Mouse (Mus musculus) 416B (cell line): ENCODE results near the gene Rnh1.

Experiments used
- DNase-seq: peaks from one replicate; pipeline ENCODE4 v3.0.0; 2011; ENCODE audit warnings: low read depth

Rnh1 gene

DNA sequence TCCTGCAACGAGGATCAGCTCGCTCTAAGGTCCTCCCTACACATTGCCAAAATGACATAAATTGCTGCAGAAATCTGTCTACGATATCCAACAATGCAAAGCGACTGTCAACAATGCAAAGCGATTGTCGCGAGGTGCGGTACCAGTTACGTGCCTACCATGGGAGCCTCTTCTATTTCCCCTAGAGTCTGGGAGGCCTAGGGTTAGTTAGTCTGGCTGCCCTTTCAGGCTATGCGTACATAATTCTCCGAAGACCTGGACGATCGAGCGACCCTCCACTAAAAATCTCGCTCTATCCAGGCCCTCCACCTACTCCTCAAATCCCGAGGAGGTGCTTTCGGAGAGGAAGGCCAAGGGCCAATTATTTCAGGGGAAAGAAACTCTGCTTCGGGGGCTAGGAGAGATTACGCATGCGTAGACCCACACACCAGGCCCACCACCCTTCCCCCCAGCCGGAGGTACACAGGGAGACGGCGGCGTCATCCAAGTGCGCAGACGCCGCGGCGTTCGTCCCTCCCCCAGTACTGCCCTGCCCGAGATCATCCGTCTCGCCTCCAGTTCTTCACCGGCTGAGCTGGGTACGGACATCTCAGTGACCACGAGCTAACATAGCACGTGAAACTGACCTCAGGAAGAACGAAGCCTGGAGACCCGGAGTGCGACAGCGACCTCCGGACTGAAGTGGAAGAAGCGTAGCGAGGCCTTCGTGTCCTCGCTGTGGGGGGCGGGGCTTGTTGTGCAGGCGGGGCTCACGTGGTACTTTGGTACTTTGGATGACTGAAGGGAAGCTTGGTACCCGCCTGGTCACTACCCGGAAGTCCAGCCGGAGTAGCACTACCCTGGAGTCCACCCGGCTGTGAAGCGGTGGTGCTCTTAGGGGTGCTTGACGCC, at the start of gene Rnh1:
Gene Rnh1, minus strand, starts transcription at position 742 of the 891 bp plus-strand sequence.
- peak; percentile 97 for DNase-seq

DNA sequence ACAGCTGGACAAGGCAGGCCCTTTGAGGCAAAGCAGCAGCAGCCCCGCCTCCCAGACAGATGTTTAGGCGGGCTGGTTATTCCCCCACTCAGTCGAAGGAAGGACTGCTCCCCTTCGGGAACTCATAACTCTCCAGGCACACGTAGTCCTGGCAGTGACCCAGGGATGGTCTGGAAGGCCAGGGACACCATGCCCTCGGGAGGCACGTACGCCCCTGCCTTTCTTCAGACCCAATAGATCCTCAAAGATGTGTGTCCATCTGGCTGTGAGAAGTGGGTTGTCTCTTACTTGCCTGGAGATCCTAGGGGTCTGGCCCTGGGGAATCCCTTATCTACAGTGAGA, 49.4 kb upstream of the Rnh1 start:
- DNase-seq = no peak

DNA sequence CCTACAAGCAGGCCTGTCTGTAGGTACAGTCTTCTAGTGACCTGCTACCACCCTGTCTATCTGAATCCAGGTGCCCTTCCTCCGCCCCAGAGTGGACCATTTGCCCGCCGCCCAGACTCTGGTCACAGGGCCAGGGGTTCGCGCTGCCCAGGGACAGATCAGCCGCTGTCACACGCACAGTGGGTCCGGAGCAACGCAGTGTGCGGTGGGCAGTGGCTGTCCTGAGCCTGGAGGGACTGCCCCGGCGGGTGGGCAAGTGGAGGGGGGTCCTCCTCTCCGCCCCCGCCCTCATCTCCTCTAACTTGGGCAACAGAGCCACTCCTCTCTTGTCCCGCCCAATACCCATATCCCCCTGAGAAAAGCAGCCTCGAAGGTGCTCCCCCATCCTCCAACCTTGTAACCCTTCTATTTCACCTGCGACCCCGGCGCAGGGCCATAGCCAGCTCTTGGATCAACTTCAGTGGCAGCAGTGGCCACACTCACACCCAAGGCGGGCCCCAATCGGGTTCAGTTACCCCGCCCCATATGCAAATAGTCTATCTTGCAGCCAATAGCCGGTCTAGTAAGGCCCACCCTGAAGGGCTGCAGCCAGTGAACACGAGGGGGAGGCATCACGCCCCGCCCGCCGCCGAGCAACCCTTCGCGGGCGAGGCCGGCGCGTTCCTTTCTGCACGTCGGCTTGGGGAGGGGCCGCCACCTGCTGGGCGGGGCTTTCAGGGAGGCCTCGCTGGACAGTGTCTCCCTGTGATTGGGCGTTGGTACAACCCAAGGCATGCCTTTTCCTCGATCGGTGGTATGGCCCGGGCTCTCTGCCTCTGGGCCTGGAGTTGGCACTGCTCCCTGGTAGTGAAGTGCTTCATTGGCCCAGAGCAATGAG, 48.8 kb upstream of the Rnh1 start:
- peak; percentile 99 for DNase-seq

DNA sequence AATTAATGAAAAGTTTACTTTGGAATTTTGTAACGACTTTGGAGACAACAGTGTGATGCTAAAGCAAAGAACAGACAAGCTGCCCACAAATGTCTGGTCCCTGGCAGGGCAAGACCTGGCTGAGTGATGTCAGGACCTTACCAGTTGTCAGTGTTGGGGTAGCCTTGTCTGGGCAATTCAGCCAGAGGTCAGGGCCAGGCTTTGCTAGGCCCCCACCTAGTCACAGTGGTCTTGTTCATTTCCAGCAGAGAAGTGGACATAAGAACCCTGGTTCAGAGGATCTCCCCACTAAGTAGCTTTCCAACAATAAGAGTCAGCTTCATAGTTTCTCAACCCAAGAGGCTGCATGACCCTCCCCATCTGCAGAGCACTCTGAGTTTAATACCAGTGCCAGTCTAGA, 47.7 kb upstream of the Rnh1 start:
- no peak for DNase-seq

DNA sequence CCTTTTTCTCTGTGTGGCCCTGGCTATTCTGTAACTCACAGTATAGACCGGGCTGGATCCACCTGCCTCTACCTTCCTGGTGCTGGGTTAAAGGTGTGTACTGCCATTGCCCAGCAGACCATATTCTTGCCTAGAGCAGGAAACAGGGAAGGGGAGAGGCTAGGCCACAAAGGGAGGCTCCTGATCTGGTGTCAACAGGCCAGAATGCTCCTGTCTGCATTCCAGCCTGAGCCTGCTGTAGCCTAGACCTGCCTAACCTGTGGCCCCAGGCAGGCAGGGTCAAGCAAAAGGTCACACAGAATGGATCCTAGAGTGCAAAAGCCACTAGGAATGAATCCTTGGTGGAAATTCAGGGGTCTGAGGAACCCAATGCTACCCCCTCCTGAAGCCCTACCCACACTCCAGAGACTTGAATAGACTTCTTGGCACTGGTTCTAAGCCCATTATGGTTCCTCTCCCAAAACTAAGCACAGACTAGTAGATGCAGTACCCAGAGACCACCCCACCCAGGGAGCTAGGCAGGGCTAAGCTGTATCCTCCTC, 47.0 kb upstream of the Rnh1 start:
- DNase-seq = no peak

DNA sequence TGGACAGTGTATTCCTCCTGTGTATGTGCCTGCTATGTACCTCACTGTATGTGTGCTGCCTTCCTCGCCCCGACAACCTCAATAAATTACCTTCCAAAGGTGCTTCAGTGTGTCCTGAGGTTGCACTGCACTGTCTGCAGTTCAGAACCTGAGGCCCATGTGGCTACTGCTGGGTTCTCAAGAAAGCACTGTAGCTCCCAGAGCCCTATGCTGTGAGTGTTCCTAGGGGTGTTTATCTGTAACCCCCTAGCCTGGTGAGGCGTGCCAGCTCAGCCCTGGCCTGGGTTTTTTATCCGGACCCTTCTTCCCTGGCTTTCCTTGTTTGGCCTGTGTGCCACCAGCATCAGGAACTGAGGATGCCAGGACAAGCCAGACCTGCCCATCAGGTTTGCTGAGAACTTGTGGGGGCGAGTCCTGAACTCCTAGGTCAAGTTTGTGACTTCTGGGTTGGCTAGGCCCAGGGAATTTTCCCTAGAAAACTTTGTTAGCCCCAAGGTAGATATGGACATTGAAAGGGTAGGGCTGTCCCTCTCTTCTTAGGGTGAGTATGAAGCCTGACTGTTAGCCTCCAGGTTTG, 46.0 kb upstream of the Rnh1 start:
- no peak for DNase-seq

DNA sequence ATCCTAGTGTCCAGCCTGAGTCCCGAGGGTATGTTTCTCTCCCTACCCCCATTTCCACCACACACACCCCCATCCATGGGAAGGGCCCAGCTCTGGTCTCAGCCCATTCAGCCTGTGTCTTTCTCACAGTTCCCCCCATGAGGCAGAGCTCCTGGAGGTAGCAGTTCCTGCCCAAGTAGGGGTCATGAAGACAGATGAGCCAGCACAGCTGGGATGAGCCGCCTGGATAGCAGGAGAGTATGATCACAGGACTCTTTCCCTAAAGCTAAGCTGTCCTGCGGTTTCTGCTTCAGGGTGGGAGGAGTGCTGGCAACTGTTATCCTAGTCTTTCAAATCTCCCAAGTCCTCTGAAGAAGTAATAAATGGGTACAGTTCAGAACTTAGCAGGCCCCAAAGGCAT, 45.5 kb upstream of the Rnh1 start:
- DNase-seq = no peak

DNA sequence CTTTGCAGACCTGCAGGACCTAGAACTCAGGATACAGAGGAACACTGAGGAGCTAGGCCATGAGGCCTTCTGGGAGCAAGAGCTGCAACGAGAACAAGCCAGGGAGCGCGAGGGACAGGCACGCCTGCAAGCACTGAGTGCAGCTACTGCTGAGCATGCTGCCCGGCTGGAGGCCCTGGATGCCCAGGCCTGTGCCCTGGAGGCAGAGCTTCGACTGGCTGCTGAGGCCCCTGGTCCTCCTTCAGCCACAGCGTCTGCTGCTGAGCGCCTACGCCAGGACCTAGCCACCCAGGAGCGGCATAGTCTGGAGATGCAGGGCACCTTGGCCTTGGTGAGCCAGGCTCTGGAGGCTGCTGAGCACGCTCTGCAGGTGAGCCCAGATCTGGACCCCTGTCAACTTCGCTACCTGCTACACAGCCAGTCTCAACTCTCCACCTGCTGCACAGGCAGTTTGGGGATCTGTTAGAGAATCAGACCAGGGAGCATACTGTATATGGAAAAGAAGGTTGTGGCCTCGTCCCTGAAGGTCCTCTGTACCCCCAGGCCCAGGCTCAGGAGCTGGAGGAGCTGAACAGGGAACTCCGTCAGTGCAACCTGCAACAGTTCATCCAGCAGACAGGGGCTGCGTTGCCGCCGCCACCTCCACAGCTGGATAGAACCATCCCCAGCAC, 44.8 kb upstream of the Rnh1 start:
- no peak for DNase-seq

DNA sequence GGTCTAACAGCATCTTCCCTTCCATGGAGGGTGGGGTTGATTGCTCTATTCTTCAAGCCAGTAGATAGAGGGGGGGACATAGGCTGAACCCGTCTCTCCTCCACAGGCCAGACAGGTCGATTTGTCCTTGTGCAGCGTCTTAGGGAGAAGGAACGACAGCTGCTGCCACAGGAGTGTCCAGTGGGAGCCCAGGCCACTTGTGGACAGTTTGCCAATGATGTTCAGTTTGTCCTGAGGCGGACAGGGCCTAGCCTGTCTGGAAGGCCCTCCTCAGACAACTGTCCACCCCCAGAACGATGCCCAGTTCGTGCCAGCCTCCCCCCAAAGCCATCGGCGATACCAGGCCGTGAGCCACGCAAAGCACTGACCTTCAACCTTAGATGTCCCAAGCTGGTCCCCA, 44.2 kb upstream of the Rnh1 start:
- no peak for DNase-seq

DNA sequence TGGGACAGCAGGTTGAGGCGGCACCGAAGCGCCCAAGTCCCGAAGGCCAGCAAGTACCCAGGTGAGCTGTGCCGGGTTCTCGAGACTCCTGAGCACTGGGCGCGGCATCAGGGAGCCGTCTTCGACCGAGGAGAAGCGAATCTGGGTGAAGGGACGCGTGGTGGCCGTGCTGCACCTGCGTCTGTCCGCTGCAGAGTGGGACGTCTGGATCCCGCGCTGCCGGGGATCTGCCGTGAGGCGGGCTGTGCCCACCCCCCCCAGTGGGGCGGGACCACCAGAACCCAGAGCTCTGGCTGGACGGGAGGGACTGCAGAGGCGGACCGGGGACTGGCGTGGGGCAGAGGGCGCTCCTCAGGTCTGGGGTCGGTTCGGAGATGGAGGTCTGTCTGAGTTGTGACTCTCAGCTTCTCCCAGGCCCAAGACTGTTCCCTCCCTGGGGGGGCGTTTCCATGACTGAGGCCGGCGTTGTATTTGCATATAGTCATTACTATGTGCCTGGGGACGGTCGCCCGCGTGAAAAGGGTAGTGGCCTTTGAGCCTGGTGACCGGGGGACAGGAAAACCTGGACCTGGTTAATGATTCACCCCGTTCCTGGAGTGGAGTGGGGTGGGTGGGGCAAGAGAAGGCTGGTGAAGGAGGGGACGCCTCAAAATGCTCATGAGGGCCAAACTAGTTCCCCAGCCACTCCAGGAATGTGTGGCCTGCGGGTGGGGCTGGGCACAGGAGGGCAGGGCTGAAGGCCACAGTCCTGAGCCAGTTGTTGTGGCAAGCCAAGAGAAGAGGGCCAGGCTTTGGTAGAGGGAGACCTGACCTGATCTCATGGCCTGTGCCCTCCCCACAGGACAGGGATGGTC, 43.5 kb upstream of the Rnh1 start:
- peak; percentile 90 for DNase-seq

DNA sequence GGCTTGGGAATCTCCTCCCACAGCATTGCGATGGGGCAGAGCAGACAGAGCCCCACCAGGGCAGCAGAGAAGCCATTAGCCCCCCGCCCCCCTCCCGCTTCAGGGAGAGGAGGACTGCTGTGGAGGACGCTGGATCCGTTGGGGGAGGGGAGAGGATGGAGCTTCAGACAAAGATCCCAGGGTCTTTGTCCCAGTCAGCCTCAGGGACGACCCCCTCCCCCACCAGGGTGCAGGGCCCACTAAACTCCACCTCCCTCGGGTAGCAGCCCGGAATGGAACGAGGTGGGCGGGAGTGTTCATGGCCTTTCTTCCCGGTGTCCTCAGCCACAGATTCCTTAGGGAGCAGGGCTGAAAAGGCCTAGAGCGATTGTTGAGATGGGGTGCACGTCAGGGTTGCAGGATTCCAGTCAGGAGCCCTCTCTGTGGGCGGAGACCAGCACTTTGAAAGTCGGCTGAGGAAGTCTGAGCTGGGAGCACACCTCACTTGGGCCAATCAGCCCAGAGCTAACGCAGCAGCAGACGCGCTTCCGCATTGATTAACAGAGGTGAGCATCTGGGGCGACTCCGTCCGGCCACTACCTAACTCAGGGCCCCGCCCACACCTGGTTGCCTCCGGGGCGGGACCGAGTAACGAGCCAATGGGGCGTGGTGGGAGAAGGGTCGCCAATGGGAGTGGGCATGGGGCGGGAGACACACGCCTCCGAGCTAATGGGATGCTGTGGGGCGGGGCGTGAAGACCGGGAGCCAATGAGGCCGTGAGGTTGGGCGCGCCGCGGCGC, 42.6 kb upstream of the Rnh1 start, which contains the start of gene Rassf7:
Gene Rassf7, plus strand, starts transcription at position 760 of the 779 bp plus-strand sequence.
- peak; percentile 95 for DNase-seq

DNA sequence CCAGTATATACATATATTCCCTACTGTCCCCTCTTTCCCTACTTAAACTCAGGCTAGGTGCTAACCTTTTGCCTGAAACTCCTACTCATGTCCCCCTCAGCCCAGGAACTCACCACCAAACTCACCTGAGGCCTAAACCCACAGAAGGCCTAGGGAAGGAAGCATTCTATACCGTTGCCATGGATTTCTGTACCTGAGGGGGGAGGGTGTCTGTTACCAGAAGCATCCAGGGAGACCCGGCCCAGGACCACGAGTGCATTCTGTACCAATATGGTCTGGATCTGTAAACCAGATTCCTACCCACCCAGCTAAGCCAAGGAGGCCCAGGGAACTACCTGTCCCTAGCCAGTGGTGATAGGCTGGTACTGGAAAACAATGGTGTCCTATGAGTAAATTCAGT, 41.7 kb upstream of the Rnh1 start:
- DNase-seq = no peak

DNA sequence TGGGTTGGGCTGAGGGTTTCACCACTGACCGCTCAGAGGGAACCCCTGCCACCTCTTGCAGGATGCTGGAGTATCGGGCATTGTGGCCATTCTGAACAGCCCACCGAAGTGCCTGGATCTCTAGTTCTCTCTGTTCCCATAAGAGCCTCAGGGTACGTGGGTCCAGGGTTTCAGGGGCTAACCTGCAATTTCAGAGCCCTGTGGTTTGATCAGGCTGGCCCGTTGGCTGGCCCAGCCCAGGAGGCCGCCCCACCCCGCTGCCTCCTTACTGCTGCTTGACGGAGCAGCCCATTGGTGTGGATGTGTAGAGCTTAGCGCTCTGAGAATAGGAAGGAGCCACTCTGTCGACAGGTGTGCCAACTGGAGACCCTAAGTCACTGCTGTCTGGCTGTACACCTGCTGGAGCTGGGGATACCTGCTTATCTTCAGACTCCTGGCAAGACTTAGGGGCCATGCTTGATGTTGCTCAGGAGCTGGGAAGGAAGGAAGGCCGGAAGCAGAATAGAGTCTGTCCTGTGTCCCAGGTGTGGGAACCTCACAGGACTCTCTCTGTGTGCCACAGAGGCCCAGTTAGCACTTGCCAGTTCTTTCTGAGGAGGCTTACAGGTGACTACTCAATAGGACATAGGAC, 41.1 kb upstream of the Rnh1 start, which contains the start of gene Lmntd2:
Gene Lmntd2, minus strand, starts transcription at position 476 of the 631 bp plus-strand sequence.
- no peak for DNase-seq

DNA sequence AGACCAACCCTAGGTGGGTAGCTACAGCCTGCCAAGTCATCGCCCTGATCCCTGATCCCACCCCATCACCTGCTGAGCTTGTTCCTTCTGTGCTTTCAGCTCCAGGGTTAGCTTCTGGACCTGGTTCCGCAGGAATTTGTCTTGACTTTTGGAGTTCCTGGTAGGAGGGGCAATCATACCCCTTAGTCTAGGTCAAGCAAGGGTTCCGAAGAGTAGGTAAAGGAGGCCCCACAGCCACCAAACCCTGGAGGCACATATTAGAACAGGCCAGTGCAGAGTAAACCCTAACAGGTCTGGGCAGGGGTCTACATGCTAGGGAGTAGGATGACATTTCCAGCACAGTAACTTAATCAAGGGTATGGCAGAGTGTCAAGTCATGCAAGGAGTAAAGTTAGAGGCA, 40.5 kb upstream of the Rnh1 start:
- DNase-seq = no peak

DNA sequence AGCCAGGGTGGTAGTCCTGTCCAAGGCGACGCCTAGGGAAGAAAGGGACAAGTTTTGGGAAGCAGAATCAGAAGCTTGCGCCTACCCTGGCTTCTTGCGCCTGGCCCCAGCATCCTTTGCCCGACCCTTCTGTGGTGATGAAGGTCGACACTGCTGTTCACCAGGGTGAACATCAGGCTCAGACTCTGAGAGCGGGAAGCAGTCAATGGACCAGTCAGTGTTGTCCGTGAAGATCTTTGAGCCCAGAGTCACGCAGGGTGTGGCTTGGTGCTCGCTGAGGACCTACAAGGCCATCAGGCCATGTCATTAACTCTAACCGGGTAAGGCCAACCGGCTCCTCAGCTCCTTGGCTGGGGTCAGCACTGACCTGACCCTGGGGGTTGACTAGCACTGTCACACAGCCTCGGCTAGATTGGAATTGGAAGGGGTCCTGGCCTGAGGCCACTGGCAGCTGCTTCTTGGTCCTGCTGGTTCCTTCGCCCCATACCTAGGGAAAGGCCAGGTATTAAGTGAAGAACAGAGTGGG, 38.0 kb upstream of the Rnh1 start:
- DNase-seq = no peak

DNA sequence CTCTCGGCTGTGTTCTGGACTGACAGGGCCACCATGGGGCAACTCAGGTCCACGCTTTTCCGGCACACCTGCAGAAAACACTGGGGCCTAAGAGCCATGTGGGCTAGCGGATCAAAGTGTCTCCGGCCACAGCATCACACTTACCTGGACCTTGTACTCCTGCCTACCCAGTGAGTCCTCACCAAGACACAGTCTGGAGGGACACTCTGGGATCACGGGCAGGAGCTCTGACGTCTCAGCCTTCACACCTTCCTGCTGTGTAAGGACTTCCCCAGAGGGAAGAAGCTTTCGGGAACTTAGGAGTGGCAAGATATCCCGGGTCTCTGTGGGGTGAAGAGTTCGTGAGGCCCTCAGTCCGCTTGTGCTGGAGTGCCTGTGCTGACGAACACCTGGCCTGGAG, 37.5 kb upstream of the Rnh1 start:
- no peak for DNase-seq

DNA sequence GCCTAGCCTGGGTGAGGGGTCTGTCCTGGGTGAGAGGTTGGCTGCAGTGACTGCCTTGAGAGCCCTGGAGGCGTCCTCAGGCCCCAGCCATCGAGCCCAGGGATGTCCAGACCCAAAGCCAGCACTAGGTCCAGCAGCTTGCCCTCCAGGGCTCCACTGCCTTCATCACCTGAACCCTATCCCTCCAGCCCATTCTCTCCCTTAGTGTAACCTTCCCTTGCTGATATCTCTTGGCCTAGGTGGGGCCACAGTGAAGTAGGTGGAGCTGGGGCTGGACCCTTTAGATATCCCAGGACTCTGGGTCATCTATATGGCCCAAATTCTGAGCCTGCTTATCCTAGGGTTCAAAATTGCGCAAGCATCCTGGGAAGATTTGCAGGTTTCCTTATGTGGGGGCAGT, 36.9 kb upstream of the Rnh1 start:
- no peak for DNase-seq

DNA sequence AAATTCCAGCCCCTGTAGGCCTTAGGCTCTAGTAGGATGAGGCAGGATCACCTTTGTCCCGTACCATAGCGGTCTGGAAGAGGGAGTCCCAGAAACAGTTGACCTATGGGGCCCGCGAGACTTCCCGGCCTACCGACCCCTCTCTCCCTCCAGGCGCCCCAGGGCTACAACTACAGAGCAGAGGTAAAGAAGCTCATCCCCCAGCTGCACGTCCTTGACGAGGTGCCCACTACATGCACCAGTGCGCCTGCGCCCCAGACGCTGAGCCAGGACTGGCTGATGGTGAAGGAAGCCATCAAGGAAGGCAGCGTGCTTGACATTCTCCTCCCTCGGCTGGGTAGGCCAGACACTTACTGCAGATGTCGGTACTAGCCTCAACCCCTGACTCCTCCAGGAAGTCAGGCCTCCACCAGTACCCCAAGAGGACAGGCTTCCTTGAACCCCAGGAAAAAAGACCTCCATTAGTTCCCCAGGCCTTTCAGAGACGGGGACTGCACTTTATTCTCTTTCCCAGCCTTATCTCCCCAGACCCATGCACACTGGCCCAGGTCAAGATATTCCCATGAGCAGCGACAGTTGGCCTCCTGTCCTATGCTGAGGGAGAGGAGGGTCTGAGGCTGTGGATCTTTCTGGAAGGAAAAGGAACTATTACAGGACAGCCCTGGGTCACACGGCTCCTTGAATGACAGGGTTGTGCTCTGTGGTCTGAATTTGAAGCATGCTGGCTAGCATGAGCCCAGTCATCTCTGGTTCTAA, 33.7 kb upstream of the Rnh1 start:
- no peak for DNase-seq

DNA sequence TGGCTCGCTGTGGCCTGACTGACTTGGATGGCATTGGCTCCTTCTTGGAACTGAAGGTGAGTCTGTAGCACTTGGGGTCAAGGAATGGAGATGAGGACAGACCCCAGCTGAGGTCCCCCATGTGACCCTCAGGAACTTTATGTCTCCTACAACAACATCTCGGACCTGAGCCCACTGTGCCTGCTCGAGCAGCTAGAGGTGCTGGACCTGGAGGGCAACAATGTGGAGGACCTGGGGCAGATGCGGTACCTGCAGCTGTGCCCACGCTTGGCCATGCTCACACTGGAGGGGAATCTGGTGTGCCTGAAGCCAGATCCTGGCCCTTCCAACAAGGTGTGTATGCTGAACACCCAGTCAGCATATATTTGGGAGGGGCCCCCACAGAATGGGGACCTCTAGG, 32.8 kb upstream of the Rnh1 start:
- no peak for DNase-seq
